Mouse (Mus musculus) heart, postnatal 0 days (tissue): ENCODE measurements around the gene Galnt9. TPM values are rescaled to one million over a fixed set of nuclear protein-coding genes. Genes with fewer than 3 reads are reported as not detected.

Experiments used
- ATAC-seq: fragments of 200-750 bp; cut with Nextera tagmentation; 2 replicates; pipeline ENCODE4 v1.8.0; 2017; ENCODE audit warnings: low read depth, moderate number of reproducible peaks, moderate library complexity; ENCODE audit not compliant: insufficient read depth
- DNase-seq: peaks from one replicate; pipeline ENCODE4 v3.0.0-alpha.2; 2016; ENCODE audit warnings: low spot score
- H3K27ac ChIP-seq: fragments of 300-500 bp; sonication (generic); 2 replicates; pipeline ENCODE4 v1.5.1; 2014; ENCODE audit warnings: low read depth, mild to moderate bottlenecking
- H3K27me3 ChIP-seq: fragments of 300-500 bp; sonication (generic); 2 replicates; pipeline ENCODE4 v1.6.1; 2014; ENCODE audit warnings: low read length, mixed read lengths; ENCODE audit not compliant: control insufficient read depth, insufficient read depth
- H3K36me3 ChIP-seq: fragments of 300-500 bp; sonication (generic); replicated peaks from 2 replicates; pipeline ENCODE4 v1.6.1; 2014; ENCODE audit warnings: low read length, mixed read lengths; ENCODE audit not compliant: control insufficient read depth, insufficient read depth
- H3K4me1 ChIP-seq: fragments of 300-500 bp; sonication (generic); 2 replicates; pipeline ENCODE4 v1.6.1; 2014; ENCODE audit warnings: antibody characterized with exemption; ENCODE audit not compliant: control insufficient read depth, insufficient read depth
- H3K4me2 ChIP-seq: fragments of 300-500 bp; sonication (generic); 2 replicates; pipeline ENCODE4 v1.6.1; 2014; ENCODE audit warnings: low read depth, mild to moderate bottlenecking, low read length, moderate library complexity
- H3K4me3 ChIP-seq: fragments of 300-500 bp; sonication (generic); 2 replicates; pipeline ENCODE4 v1.5.1; 2014; ENCODE audit warnings: low read depth, low read length
- H3K9ac ChIP-seq: fragments of 300-500 bp; sonication (generic); replicated peaks from 2 replicates; pipeline ENCODE4 v1.6.1; 2014; ENCODE audit warnings: low read depth, low read length, mixed read lengths
- H3K9me3 ChIP-seq: fragments of 300-500 bp; sonication (generic); replicated peaks from 2 replicates; pipeline ENCODE4 v1.6.1; 2016; ENCODE audit warnings: low read length; ENCODE audit not compliant: control insufficient read depth
- CTCF ChIP-seq: IDR thresholded peaks from 2 replicates; pipeline ENCODE4 v1.5.1; 2016; ENCODE audit warnings: antibody characterized with exemption, control low read depth, low read depth
- EP300 ChIP-seq: IDR thresholded peaks from 2 replicates; pipeline ENCODE4 v1.6.1; 2016; ENCODE audit warnings: antibody characterized with exemption, low read depth
- whole genome bisulfite sequencing: fragments of 180-500 bp; shearing (Covaris S2); extraction: QIAGEN DNeasy Blood & Tissue Kit; methylation state at CpG from one replicate; pipeline ENCODE4 v1.1.7; 2014; 5-methylcytosine and 5-hydroxymethylcytosine counted together
- polyA plus RNA-seq: library from polyadenylated mRNA; unstranded; fragments of >200 nt; fragmentation: Nextera tagmentation; extraction: Ambion mirVana; gene quantifications from 2 replicates; pipeline ENCODE4 v1.2.1, GENCODE M21; 2015
- total RNA-seq: library from RNA; depleted of rRNA; stranded (reverse); fragments of >200 nt; gene quantifications from 2 replicates; pipeline ENCODE4 v1.2.3, GENCODE M21; 2014; ENCODE audit warnings: low replicate concordance; rRNA removed

Gene Galnt9
- total RNA-seq (not detected in 2 replicates), polyA plus RNA-seq (not detected in 2 replicates)

- Histone ChIP-seq H3K36me3 (no peaks in the 10 kb centered on the region), H3K27ac (no peak within 1 kb of the TSS), H3K27me3 (peaks cover 79% of the 10 kb centered on the region), H3K4me2 (peak within 1 kb of the TSS; percentile 42), H3K9ac (no peak within 1 kb of the TSS), H3K4me3 (no peak within 1 kb of the TSS; the same call in 1 of the 2 replicates), H3K9me3 (no peaks in the 10 kb centered on the region), H3K4me1 (no peaks in the 10 kb centered on the region)
- TF ChIP-seq EP300 (no peak), CTCF (no peak)
- DNase-seq (peak; percentile 78), ATAC-seq (peak; percentile 83)
- WGBS: 2% methylated on average over 48 of the region's 82 CpGs
These were observed at the start of gene Galnt9 for GRCm38 (mm10) chr5:110543951-110544690. Gene Galnt9, plus strand, starts transcription at chr5:110544355.

- H3K9ac ChIP-seq: no peak overlapping the region
- WGBS: 47% methylated on average over 4 of the region's 4 CpGs
- no peak overlapping the region for H3K4me2 ChIP-seq
- TF ChIP-seq CTCF (no peak), EP300 (no peak)
- ATAC-seq (no peak), DNase-seq (no peak)
- H3K4me3 ChIP-seq: no peak overlapping the region
- no peak overlapping the region for H3K27ac ChIP-seq
- H3K4me1 ChIP-seq: no peaks in the 10 kb centered on the region
- no peaks in the 10 kb centered on the region for H3K9me3 ChIP-seq
- peaks cover 6% of the 10 kb centered on the region; the same call in 1 of the 2 replicates for H3K27me3 ChIP-seq
- no peaks in the 10 kb centered on the region for H3K36me3 ChIP-seq
These were observed 49.8 kb upstream of the Galnt9 start for GRCm38 (mm10) chr5:110494396-110494795.

GRCm38 (mm10) chr5:110495051-110495450 is 49.1 kb upstream of the Galnt9 start:
- TF ChIP-seq EP300 (no peak), CTCF (no peak)
- Histone ChIP-seq H3K9ac (no peak overlapping the region), H3K4me3 (no peak overlapping the region), H3K4me1 (no peaks in the 10 kb centered on the region), H3K4me2 (no peak overlapping the region), H3K36me3 (no peaks in the 10 kb centered on the region), H3K27me3 (peaks cover 9% of the 10 kb centered on the region; the same call in 1 of the 2 replicates), H3K9me3 (no peaks in the 10 kb centered on the region), H3K27ac (no peak overlapping the region)
- DNase-seq: no peak
- ATAC-seq: no peak
- 91% methylated on average over 6 of the region's 6 CpGs for WGBS

GRCm38 (mm10) chr5:110497556-110497955 is 46.6 kb upstream of the Galnt9 start:
- peak; percentile 45; the same call in 1 of the 2 replicates for ATAC-seq
- Histone ChIP-seq H3K9me3 (no peaks in the 10 kb centered on the region), H3K4me3 (no peak overlapping the region), H3K9ac (no peak overlapping the region), H3K27me3 (peaks cover 9% of the 10 kb centered on the region; the same call in 1 of the 2 replicates), H3K27ac (no peak overlapping the region), H3K4me2 (no peak overlapping the region), H3K4me1 (no peaks in the 10 kb centered on the region), H3K36me3 (no peaks in the 10 kb centered on the region)
- 48% methylated on average over 5 of the region's 5 CpGs for WGBS
- TF ChIP-seq CTCF (no peak), EP300 (no peak)
- no peak for DNase-seq

GRCm38 (mm10) chr5:110498071-110498470 is 46.1 kb upstream of the Galnt9 start:
- Histone ChIP-seq H3K9me3 (no peaks in the 10 kb centered on the region), H3K36me3 (no peaks in the 10 kb centered on the region), H3K27ac (no peak overlapping the region), H3K4me1 (no peaks in the 10 kb centered on the region), H3K9ac (no peak overlapping the region), H3K27me3 (peaks cover 9% of the 10 kb centered on the region; the same call in 1 of the 2 replicates), H3K4me2 (no peak overlapping the region), H3K4me3 (no peak overlapping the region)
- WGBS: 67% methylated on average over 10 of the region's 10 CpGs
- DNase-seq (no peak), ATAC-seq (no peak)
- TF ChIP-seq EP300: no peak

GRCm38 (mm10) chr5:110500233-110500632 is 43.9 kb upstream of the Galnt9 start:
- 27% methylated on average over 4 of the region's 4 CpGs for WGBS
- no peaks in the 10 kb centered on the region for H3K9me3 ChIP-seq
- TF ChIP-seq CTCF (no peak), EP300 (no peak)
- H3K4me2 ChIP-seq: no peak overlapping the region
- ATAC-seq: no peak
- H3K9ac ChIP-seq: no peak overlapping the region
- no peaks in the 10 kb centered on the region for H3K4me1 ChIP-seq
- no peaks in the 10 kb centered on the region for H3K36me3 ChIP-seq
- DNase-seq: no peak
- no peak overlapping the region for H3K27ac ChIP-seq
- H3K27me3 ChIP-seq: peaks cover 9% of the 10 kb centered on the region; the same call in 1 of the 2 replicates
- no peak overlapping the region for H3K4me3 ChIP-seq
